Mouse (Mus musculus) left cerebral cortex, postnatal 36 days (tissue): ENCODE measurements around the gene Wnt8b. TPM values are rescaled to one million over a fixed set of nuclear protein-coding genes. Genes with fewer than 3 reads are reported as not detected.

Experiments used
- DNase-seq, 2 experiments: peaks; one replicate each; pipeline ENCODE4 v3.0.0; 2021 to 2022; ENCODE audit warnings: low spot score in 2 of 2, mixed read lengths in 1 of 2
- intact Hi-C: fragments of 180-260 bp; cut with DNase I; formaldehyde crosslinking; loops from one replicate; pipeline ENCODE4 v1.15.1; 2025
- total RNA-seq, 2 experiments: library from RNA; stranded (reverse); gene quantifications; 2 replicates each; pipeline ENCODE4 v1.2.3; 2021

Wnt8b gene
- total RNA-seq, 2 experiments from 2014 or later = not detected

DNA sequence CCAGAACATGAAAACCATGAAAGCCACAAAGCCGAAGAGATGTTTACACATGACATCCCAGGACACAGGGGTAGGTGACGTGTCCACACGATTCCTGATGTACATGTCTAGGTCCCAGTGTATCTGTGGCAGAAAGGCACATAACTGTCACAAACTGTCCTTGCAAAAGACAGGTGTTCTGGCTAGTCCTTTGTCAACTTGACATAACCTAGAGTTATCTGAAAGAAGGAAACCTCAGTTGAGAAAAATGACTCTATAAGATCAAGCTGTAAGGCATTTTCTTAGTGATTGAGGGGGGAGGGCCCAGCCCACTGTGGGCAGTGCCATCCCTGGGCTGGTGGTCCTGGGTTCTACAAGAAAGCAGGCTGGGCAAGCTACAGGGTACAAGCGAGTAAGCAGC is 59.5 kb downstream of the Wnt8b start, which contains the start of gene Gm20538:
Gm20538 (minus strand) TSS at position 101 of the 400 bp plus-strand sequence.
- intact Hi-C loops = no loop called here
- DNase-seq = no peak

GRCm38 (mm10) chr19:44553286-44553685 is 60.0 kb downstream of the Wnt8b start:
- DNase-seq = no peak
- intact Hi-C loops = no loop called here

- intact Hi-C loops = no loop called here
- DNase-seq = no peak
Measured at GRCm38 (mm10) chr19:44554490-44554860, 61.2 kb downstream of the Wnt8b start.

- DNase-seq = peak; percentile 96 to 98
- intact Hi-C loops = no loop called here
Measured at GRCm38 (mm10) chr19:44554861-44555590, 61.8 kb downstream of the Wnt8b start, which contains the start of gene Ndufb8. Gene Ndufb8 (minus strand): TSS chr19:44555440.

GRCm38 (mm10) chr19:44562652-44563206 is 69.5 kb downstream of the Wnt8b start, which contains the start of gene Hif1an:
Gene Hif1an (plus strand): TSS chr19:44562850.
- DNase-seq = peak; percentile 93
- intact Hi-C loops = no loop called here

Other genes starting within 250 kb of the Wnt8b start
- gene Scd2, start 199.8 kb upstream of the Wnt8b start, total RNA-seq = 100 to 1,000 TPM; 590 to 647 TPM
- 1 to 10 TPM; 2.2 to 3.1 TPM for gene Scd4, start 160.4 kb upstream of the Wnt8b start, total RNA-seq
- 100 to 1,000 TPM; 141 to 168 TPM for gene Scd1, start 85.6 kb upstream of the Wnt8b start, total RNA-seq
- under 1 TPM; 0.07 to 0.36 TPM for gene Sec31b, start 52.4 kb downstream of the Wnt8b start, total RNA-seq
- gene Gm20538, start 59.4 kb downstream of the Wnt8b start, total RNA-seq = not detected
- 100 to 1,000 TPM; 365 to 378 TPM for gene Ndufb8, start 62.0 kb downstream of the Wnt8b start, total RNA-seq
- gene Hif1an, start 69.4 kb downstream of the Wnt8b start, total RNA-seq = 10 to 100 TPM; 26.3 to 31.9 TPM